Mouse (Mus musculus) midbrain, embryonic 13.5 days (tissue): ENCODE measurements around the gene Tes. TPM values are rescaled to one million over a fixed set of nuclear protein-coding genes. Genes with fewer than 3 reads are reported as not detected.

Experiments
- ATAC-seq: fragments of 200-750 bp; cut with Nextera tagmentation; 2 replicates; pipeline ENCODE4 v1.8.0; 2017; ENCODE audit warnings: mild to moderate bottlenecking, moderate TSS enrichment, moderate library complexity
- H3K27ac ChIP-seq: fragments of 300-500 bp; sonication (generic); 2 replicates; pipeline ENCODE4 v1.5.1; 2015; ENCODE audit warnings: inconsistent platforms, mild to moderate bottlenecking, moderate library complexity
- H3K27me3 ChIP-seq: fragments of 300-500 bp; sonication (generic); 2 replicates; pipeline ENCODE4 v1.6.1; 2015; ENCODE audit warnings: mild to moderate bottlenecking, inconsistent platforms
- H3K36me3 ChIP-seq: fragments of 300-500 bp; sonication (generic); 2 replicates; pipeline ENCODE4 v1.6.1; 2015; ENCODE audit warnings: mild to moderate bottlenecking, inconsistent platforms
- H3K4me1 ChIP-seq: fragments of 300-500 bp; sonication (generic); replicated peaks from 2 replicates; pipeline ENCODE4 v1.6.1; 2015; ENCODE audit warnings: inconsistent platforms
- H3K4me2 ChIP-seq: fragments of 300-500 bp; sonication (generic); replicated peaks from 2 replicates; pipeline ENCODE4 v1.6.1; 2015; ENCODE audit warnings: moderate library complexity, mild to moderate bottlenecking, inconsistent platforms
- H3K4me3 ChIP-seq: fragments of 300-500 bp; sonication (generic); replicated peaks from 2 replicates; pipeline ENCODE4 v1.5.1; 2015; ENCODE audit warnings: mild to moderate bottlenecking, inconsistent platforms
- H3K9ac ChIP-seq: fragments of 300-500 bp; sonication (generic); replicated peaks from 2 replicates; pipeline ENCODE4 v1.6.1; 2015; ENCODE audit warnings: mild to moderate bottlenecking, inconsistent platforms
- H3K9me3 ChIP-seq: fragments of 300-500 bp; sonication (generic); 2 replicates; pipeline ENCODE4 v1.6.1; 2016; ENCODE audit warnings: mild to moderate bottlenecking, inconsistent platforms
- WGBS: fragments of 180-500 bp; shearing (Covaris S2); methylation state at CpG from one replicate; pipeline ENCODE4 v1.1.7; 2015; 5-methylcytosine and 5-hydroxymethylcytosine counted together
- polyA plus RNA-seq: library from polyadenylated mRNA; unstranded; fragments of >200 nt; fragmentation: Nextera tagmentation; extraction: Ambion mirVana; gene quantifications from 2 replicates; pipeline ENCODE4 v1.2.1, GENCODE M21; 2015

Gene Tes
- polyA plus RNA-seq, 1 experiment from 2014 or later, result 25.5 TPM

- Histone ChIP-seq H3K4me1 (peaks cover 8% of the 10 kb centered on the region), H3K27me3 (no peaks in the 10 kb centered on the region), H3K4me2 (no peak overlapping the region), H3K36me3 (no peaks in the 10 kb centered on the region), H3K9ac (no peak overlapping the region), H3K27ac (no peak overlapping the region), H3K9me3 (no peaks in the 10 kb centered on the region), H3K4me3 (no peak overlapping the region)
- no peak for ATAC-seq
- 89% methylated on average over 4 of the region's 4 CpGs for WGBS
Measured at GRCm38 (mm10) chr6:17082238-17082637, 17.3 kb downstream of the Tes start.

DNA sequence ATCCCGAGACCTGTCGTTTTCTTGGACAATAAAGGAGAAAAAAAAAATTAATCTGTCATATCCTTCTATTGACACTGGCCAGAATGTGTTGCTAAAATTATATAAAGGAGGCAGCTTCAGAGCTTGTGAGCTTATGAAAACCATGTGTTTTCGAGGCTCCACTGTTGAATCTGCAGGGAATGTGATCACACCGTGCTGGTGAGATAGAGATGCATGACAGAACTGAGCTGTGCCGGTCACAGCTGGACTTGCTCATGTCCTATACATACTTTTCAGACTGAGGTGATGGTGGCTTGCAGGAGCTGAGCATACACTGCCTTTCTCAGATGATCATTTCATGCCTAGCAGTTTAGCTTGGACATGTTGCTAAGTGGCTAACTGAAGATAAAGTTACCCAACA lies 17.9 kb downstream of the Tes start:
- no peak for ATAC-seq
- Histone ChIP-seq H3K9ac (no peak overlapping the region), H3K36me3 (no peaks in the 10 kb centered on the region), H3K27ac (no peak overlapping the region), H3K4me2 (no peak overlapping the region), H3K4me3 (no peak overlapping the region), H3K9me3 (no peaks in the 10 kb centered on the region), H3K27me3 (no peaks in the 10 kb centered on the region), H3K4me1 (peaks cover 2% of the 10 kb centered on the region)
- WGBS, result 90% methylated on average over 5 of the region's 5 CpGs

DNA sequence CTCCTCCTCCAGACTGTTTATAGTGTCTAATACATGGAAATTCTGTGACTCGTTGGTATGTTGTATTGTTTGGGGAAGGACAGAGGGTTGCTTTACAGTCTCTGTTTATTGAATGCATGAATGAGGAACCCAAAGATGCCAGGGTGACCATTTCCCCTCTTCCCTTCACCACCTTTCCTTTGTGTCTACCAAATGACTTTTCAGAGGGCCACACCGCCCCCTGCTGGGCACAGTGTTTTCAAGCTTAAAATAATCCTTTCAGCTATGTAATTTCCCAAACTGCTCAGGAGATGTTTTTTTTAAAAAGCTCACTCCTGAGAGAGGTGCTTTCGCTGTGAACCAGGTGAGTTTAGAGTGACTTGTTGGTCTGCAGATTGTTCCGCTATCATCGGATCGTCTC lies 22.5 kb downstream of the Tes start:
- H3K4me3 ChIP-seq, result no peak overlapping the region

GRCm38 (mm10) chr6:17097301-17097700 lies 32.4 kb downstream of the Tes start:
- Histone ChIP-seq H3K36me3 (peaks cover 19% of the 10 kb centered on the region; the same call in 1 of the 2 replicates), H3K4me2 (no peak overlapping the region), H3K9ac (no peak overlapping the region), H3K4me3 (no peak overlapping the region), H3K27ac (no peak overlapping the region), H3K4me1 (peaks cover 3% of the 10 kb centered on the region), H3K27me3 (no peaks in the 10 kb centered on the region), H3K9me3 (no peaks in the 10 kb centered on the region)
- WGBS, result 86% methylated on average over 8 of the region's 8 CpGs
- ATAC-seq, result no peak

More for the DNA sequence above, 22.5 kb downstream of the Tes start:
- Histone ChIP-seq H3K36me3 (no peaks in the 10 kb centered on the region), H3K27me3 (no peaks in the 10 kb centered on the region), H3K4me1 (no peaks in the 10 kb centered on the region), H3K27ac (no peak overlapping the region), H3K9ac (no peak overlapping the region), H3K4me2 (no peak overlapping the region), H3K9me3 (no peaks in the 10 kb centered on the region)
- peak; percentile 14; the same call in 1 of the 2 replicates for ATAC-seq
- 66% methylated on average over 6 of the region's 6 CpGs for WGBS

DNA sequence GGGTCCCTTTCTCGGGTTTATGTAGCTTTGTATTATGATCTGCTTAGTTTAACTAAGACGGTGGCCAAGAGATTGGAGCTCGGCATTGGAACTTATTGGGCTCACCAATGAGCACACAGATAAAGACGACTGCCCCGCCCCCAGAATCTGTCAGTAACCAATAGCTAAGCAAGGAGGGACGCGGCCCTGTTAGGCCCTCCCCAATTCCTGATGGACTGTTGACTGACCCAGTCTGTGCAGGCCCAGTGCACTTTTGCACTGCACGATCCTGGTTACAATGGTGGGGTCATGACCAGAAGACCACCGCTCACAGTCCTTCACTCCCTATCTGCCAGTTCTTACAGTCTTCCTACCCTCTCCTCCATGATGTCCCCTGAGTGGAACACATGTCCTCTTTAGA lies 33.6 kb downstream of the Tes start:
- H3K9ac ChIP-seq, result no peak overlapping the region
- no peaks in the 10 kb centered on the region for H3K27me3 ChIP-seq
- H3K4me2 ChIP-seq, result no peak overlapping the region
- H3K4me3 ChIP-seq, result no peak overlapping the region
- H3K36me3 ChIP-seq, result peaks cover 19% of the 10 kb centered on the region; the same call in 1 of the 2 replicates
- no peaks in the 10 kb centered on the region for H3K9me3 ChIP-seq
- H3K27ac ChIP-seq, result no peak overlapping the region
- 91% methylated on average over 9 of the region's 9 CpGs for WGBS
- peak; percentile 67 for ATAC-seq
- H3K4me1 ChIP-seq, result no peaks in the 10 kb centered on the region

DNA sequence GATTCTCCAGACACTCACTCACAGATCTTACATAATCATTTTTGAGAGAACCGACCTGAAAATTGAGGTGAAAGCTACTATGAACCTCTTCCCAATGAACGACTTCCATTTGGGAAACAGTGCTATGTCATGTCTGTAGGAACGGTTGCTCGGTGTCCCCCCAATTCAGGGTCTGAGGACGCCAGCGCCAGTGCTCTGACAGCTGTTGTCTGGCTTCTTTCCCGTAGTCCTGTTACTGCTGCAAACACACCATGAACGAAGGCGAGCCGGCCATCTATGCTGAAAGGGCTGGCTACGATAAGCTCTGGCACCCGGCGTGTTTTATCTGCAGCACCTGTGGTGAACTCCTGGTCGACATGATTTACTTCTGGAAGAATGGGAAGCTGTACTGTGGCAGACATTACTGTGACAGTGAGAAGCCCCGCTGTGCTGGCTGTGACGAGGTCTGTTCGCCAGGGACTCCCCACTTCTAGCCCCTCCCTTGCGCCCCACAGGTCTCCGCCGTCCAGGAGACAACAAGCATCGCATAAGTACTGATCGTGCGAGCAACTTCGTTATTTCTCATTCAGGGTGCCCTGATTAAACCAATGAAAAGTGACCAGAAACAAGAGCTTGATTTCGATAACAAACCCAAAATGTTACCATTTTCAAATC lies 34.7 kb downstream of the Tes start:
- WGBS, result 84% methylated on average over 25 of the region's 25 CpGs
- Histone ChIP-seq H3K9me3 (no peaks in the 10 kb centered on the region), H3K4me3 (no peak overlapping the region), H3K36me3 (peaks cover 19% of the 10 kb centered on the region; the same call in 1 of the 2 replicates), H3K9ac (no peak overlapping the region), H3K4me1 (no peaks in the 10 kb centered on the region), H3K27me3 (no peaks in the 10 kb centered on the region), H3K4me2 (no peak overlapping the region), H3K27ac (no peak overlapping the region)
- no peak for ATAC-seq

GRCm38 (mm10) chr6:17105714-17106113 lies 40.8 kb downstream of the Tes start:
- Histone ChIP-seq H3K27ac (no peak overlapping the region), H3K4me3 (no peak overlapping the region), H3K9ac (no peak overlapping the region), H3K9me3 (no peaks in the 10 kb centered on the region), H3K27me3 (no peaks in the 10 kb centered on the region), H3K4me2 (no peak overlapping the region), H3K36me3 (peaks cover 5% of the 10 kb centered on the region; the same call in 1 of the 2 replicates), H3K4me1 (no peaks in the 10 kb centered on the region)
- 0 out of 2 replicates have a peak, but pooled peaks have one; percentile 53 for ATAC-seq

DNA sequence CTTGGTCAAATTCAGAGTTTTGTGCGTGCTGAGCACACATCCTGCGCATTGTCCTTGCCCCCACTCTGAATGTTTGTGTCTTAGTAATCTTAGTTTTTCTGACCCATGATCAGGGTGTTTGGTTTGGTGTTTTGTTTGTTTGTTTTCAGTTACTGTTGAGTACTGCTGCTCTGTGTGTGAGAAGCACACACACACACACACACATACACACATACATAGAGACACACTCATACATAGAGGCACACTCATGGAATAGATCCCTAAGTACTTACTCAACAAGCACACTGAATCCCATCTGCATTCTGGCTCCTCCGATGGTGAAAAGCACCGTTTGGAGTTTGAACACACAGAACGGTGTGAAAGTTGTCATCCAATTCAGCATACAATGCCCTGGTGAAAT lies 41.5 kb downstream of the Tes start:
- WGBS, result 96% methylated on average over 5 of the region's 5 CpGs
- ATAC-seq, result peak; percentile 57; the same call in 1 of the 2 replicates
- H3K9ac ChIP-seq, result no peak overlapping the region
- H3K36me3 ChIP-seq, result 0 out of 2 replicates have a peak, but pooled peaks cover 3% of the 10 kb centered on the region
- H3K27ac ChIP-seq, result no peak overlapping the region
- no peaks in the 10 kb centered on the region for H3K4me1 ChIP-seq
- no peaks in the 10 kb centered on the region for H3K9me3 ChIP-seq
- H3K27me3 ChIP-seq, result no peaks in the 10 kb centered on the region
- no peak overlapping the region for H3K4me3 ChIP-seq
- H3K4me2 ChIP-seq, result no peak overlapping the region

DNA sequence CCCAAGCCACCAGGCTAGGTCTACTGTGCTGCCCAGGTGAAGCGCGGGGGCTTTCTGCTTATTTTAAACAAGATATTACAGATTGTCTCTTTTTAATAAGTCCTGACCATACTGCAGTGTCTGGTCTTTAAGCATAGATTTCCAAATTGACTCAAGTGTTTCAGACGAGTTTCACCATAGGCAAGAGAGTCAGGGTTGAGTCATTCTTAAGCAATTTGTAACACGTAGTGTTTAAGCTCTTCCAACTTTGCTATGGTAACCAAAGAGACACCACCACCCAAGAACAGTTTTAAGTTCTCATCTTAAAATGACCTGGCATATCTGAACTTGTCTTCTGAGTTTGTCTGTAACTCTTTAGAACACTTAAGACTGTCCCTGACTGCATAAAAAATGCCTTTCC lies 44.3 kb downstream of the Tes start:
- H3K9ac ChIP-seq, result no peak overlapping the region
- no peak for ATAC-seq
- no peaks in the 10 kb centered on the region for H3K4me1 ChIP-seq
- no peaks in the 10 kb centered on the region for H3K27me3 ChIP-seq
- no peak overlapping the region for H3K4me2 ChIP-seq
- 84% methylated on average over 4 of the region's 4 CpGs for WGBS
- H3K4me3 ChIP-seq, result no peak overlapping the region
- 0 out of 2 replicates have a peak, but pooled peaks cover 3% of the 10 kb centered on the region for H3K36me3 ChIP-seq
- no peaks in the 10 kb centered on the region for H3K9me3 ChIP-seq
- H3K27ac ChIP-seq, result no peak overlapping the region

DNA sequence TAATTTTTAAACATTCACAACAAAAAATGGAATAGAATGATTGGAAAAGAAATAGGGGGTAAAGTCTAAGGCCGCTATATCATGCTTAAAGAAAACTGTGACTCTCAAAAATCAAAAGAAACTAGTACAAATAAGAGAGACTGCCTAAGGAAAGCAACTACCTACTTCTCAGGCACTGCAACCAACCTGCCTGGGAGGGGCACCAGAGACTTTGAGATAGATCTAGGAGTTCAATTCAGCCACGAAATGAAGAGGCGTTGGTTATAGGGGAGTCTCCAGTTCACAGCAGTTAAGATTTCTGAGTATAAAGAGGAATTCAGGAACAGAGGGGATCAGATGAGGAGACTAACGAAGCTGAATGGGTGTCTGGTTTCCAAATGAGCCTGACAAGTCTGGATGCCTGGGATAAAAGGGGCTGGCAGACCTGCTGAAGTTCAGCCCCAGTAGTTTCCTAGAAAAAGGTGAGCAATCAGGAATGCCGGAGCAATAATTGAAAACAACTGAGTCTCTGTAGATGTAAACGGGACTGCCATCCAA lies 45.7 kb downstream of the Tes start:
- no peaks in the 10 kb centered on the region for H3K27me3 ChIP-seq
- H3K27ac ChIP-seq, result no peak overlapping the region
- no peaks in the 10 kb centered on the region for H3K9me3 ChIP-seq
- no peak overlapping the region for H3K4me2 ChIP-seq
- WGBS, result 69% methylated on average over 6 of the region's 6 CpGs
- no peaks in the 10 kb centered on the region for H3K4me1 ChIP-seq
- no peak overlapping the region for H3K4me3 ChIP-seq
- no peak for ATAC-seq
- no peaks in the 10 kb centered on the region for H3K36me3 ChIP-seq
- no peak overlapping the region for H3K9ac ChIP-seq

DNA sequence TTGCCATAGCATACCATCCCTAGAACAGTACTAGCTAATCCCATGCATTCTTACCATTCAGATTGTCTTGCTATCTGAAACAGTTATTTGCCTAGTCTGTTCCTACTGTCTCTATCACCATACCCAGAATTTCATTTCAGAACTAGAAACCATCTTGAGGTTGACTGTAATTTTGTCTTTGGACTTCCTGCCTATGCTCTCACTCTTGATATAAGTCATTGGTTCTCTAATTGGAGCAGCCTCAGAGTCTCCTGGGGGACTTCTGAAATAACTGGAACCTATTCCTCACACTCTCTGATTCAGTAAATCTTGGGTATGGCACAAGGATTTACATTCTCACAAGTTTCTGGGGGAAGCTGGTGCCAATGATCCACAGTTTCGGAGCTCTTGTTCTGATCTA lies 47.1 kb downstream of the Tes start:
- Histone ChIP-seq H3K27me3 (no peaks in the 10 kb centered on the region), H3K9ac (no peak overlapping the region), H3K4me1 (no peaks in the 10 kb centered on the region), H3K4me2 (no peak overlapping the region), H3K9me3 (no peaks in the 10 kb centered on the region), H3K36me3 (no peaks in the 10 kb centered on the region), H3K27ac (no peak overlapping the region), H3K4me3 (no peak overlapping the region)
- WGBS, result 97% methylated on average over 1 of the region's 1 CpGs
- no peak for ATAC-seq

- H3K4me2 ChIP-seq, result no peak overlapping the region
- H3K9ac ChIP-seq, result no peak overlapping the region
- ATAC-seq, result no peak
- no peak overlapping the region for H3K27ac ChIP-seq
- 90% methylated on average over 2 of the region's 2 CpGs for WGBS
- no peaks in the 10 kb centered on the region for H3K9me3 ChIP-seq
- H3K4me1 ChIP-seq, result no peaks in the 10 kb centered on the region
- H3K36me3 ChIP-seq, result no peaks in the 10 kb centered on the region
- H3K4me3 ChIP-seq, result no peak overlapping the region
- H3K27me3 ChIP-seq, result no peaks in the 10 kb centered on the region
Measured at GRCm38 (mm10) chr6:17112990-17113389, 48.0 kb downstream of the Tes start.

DNA sequence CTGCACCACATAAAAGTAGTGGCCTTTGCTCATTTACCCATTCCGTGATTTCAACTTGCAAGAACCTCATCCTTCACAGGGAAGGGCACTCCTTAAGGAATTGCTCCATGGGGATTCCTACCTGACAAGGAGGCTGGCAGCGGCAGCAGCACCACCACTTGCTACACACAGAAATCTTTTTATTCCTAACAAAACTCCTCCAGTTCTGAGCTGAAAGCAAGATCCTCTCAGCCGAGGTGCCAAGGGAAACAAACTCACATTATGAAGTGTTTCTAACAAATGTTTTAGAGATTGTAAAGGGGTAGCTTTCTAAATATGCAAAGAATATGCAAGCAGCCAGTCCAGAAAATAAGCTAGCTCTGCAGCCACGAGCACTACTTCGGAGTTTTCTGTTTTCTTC lies 49.6 kb downstream of the Tes start:
- Histone ChIP-seq H3K4me1 (no peaks in the 10 kb centered on the region), H3K4me3 (no peak overlapping the region), H3K4me2 (no peak overlapping the region), H3K27me3 (no peaks in the 10 kb centered on the region), H3K27ac (no peak overlapping the region), H3K36me3 (no peaks in the 10 kb centered on the region), H3K9ac (no peak overlapping the region), H3K9me3 (no peaks in the 10 kb centered on the region)
- WGBS, result 74% methylated on average over 5 of the region's 5 CpGs
- no peak for ATAC-seq
